Mouse (Mus musculus): ENCODE data around the gene Dhdds. TPM values are rescaled to one million over a fixed set of nuclear protein-coding genes. Genes with fewer than 3 reads are reported as not detected.
"Not testable (repeated sequence)": the region's sequence is repeated elsewhere in the genome, so short reads cannot be mapped to it uniquely, and the experiment has no call there.

Dhdds gene
- total RNA-seq, 2 experiments from 2014 or later = 42.9 to 46.3 TPM

- DNase-seq (ENCODE audit: low spot score in 2 of 2) = no peak
Measured at GRCm38 (mm10) chr4:134005581-134006358, 5.1 kb upstream of the Dhdds start.

GRCm38 (mm10) chr4:134002903-134003302 is 2.2 kb upstream of the Dhdds start:
- DNase-seq (ENCODE audit: low spot score in 2 of 2) = no peak

GRCm38 (mm10) chr4:134002246-134002645 is 1.5 kb upstream of the Dhdds start:
- no peak for DNase-seq (ENCODE audit: low spot score in 2 of 2)

- no peak for DNase-seq (ENCODE audit: low spot score in 2 of 2)
Measured at GRCm38 (mm10) chr4:134001710-134002109, 992 bp upstream of the Dhdds start.

- no peak for DNase-seq (ENCODE audit: low spot score in 2 of 2)
Measured at GRCm38 (mm10) chr4:133994697-133995096, 6.0 kb downstream of the Dhdds start.

- no peak for DNase-seq (ENCODE audit: low spot score in 2 of 2)
Measured at GRCm38 (mm10) chr4:133991087-133991660, 9.5 kb downstream of the Dhdds start.

GRCm38 (mm10) chr4:133990035-133990434 is 10.7 kb downstream of the Dhdds start:
- DNase-seq (ENCODE audit: low spot score in 2 of 2) = no peak

GRCm38 (mm10) chr4:133988289-133988688 is 12.4 kb downstream of the Dhdds start:
- not testable (repeated sequence) for DNase-seq (ENCODE audit: low spot score in 2 of 2)

GRCm38 (mm10) chr4:133982936-133983335 is 17.8 kb downstream of the Dhdds start:
- no peak for DNase-seq (ENCODE audit: low spot score in 2 of 2)

- DNase-seq (ENCODE audit: low spot score in 2 of 2) = no peak
Measured at GRCm38 (mm10) chr4:133980496-133980895, 20.2 kb downstream of the Dhdds start.

GRCm38 (mm10) chr4:133978021-133978711 is 22.6 kb downstream of the Dhdds start:
- no peak for DNase-seq (ENCODE audit: low spot score in 2 of 2)

GRCm38 (mm10) chr4:133971741-133972140 is 29.0 kb downstream of the Dhdds start:
- no peak for DNase-seq (ENCODE audit: low spot score in 2 of 2)

- no peak for DNase-seq (ENCODE audit: low spot score in 2 of 2)
Measured at GRCm38 (mm10) chr4:133970876-133971275, 29.8 kb downstream of the Dhdds start.

- DNase-seq (ENCODE audit: low spot score in 2 of 2) = no peak
Measured at GRCm38 (mm10) chr4:133970196-133970595, 30.5 kb downstream of the Dhdds start.

- DNase-seq (ENCODE audit: low spot score in 2 of 2) = no peak
Measured at GRCm38 (mm10) chr4:133969114-133969770, 31.5 kb downstream of the Dhdds start.

- DNase-seq (ENCODE audit: low spot score in 2 of 2) = peak in 1 of 2 experiments; percentile 37
Measured at GRCm38 (mm10) chr4:133968150-133968921, 32.4 kb downstream of the Dhdds start, which contains the start of gene Hmgn2. Gene Hmgn2 (minus strand): TSS chr4:133968650.

GRCm38 (mm10) chr4:133967866-133968149 is 32.9 kb downstream of the Dhdds start:
- DNase-seq (ENCODE audit: low spot score in 2 of 2) = peak; percentile 80 to 89

GRCm38 (mm10) chr4:133967138-133967865 is 33.4 kb downstream of the Dhdds start:
- peak; percentile 97 for DNase-seq (ENCODE audit: low spot score in 2 of 2)

GRCm38 (mm10) chr4:133966271-133966940 is 34.3 kb downstream of the Dhdds start:
- no peak for DNase-seq (ENCODE audit: low spot score in 2 of 2)

- no peak for DNase-seq (ENCODE audit: low spot score in 2 of 2)
Measured at GRCm38 (mm10) chr4:133962566-133962965, 38.2 kb downstream of the Dhdds start.
